Mouse (Mus musculus): Measurements from ENCODE around the gene Dnm1.
"Not testable (repeated sequence)": the region's sequence is repeated elsewhere in the genome, so short reads cannot be mapped to it uniquely, and the experiment has no call there.

The Dnm1 gene

GRCm38 (mm10) chr2:32312318-32312964 lies 40.7 kb downstream of the Dnm1 start:
- DNase-seq (ENCODE audit: low read depth): peak; percentile 85

GRCm38 (mm10) chr2:32311443-32312317 lies 41.5 kb downstream of the Dnm1 start:
- peak; percentile 33 for DNase-seq (ENCODE audit: low read depth)

- no peak for DNase-seq (ENCODE audit: low read depth)
These were observed 42.9 kb downstream of the Dnm1 start for GRCm38 (mm10) chr2:32310096-32310845.

GRCm38 (mm10) chr2:32308870-32309568 lies 44.1 kb downstream of the Dnm1 start:
- no peak for DNase-seq (ENCODE audit: low read depth)

- DNase-seq (ENCODE audit: low read depth): peak; percentile 77
These were observed 45.0 kb downstream of the Dnm1 start for GRCm38 (mm10) chr2:32307941-32308760.

- DNase-seq (ENCODE audit: low read depth): no peak
These were observed 45.8 kb downstream of the Dnm1 start for GRCm38 (mm10) chr2:32307247-32307798.

- no peak for DNase-seq (ENCODE audit: low read depth)
These were observed 47.0 kb downstream of the Dnm1 start for GRCm38 (mm10) chr2:32306176-32306575.

- DNase-seq (ENCODE audit: low read depth): no peak
These were observed 47.5 kb downstream of the Dnm1 start for GRCm38 (mm10) chr2:32305668-32306067.

- DNase-seq (ENCODE audit: low read depth): peak; percentile 59
These were observed 48.8 kb downstream of the Dnm1 start for GRCm38 (mm10) chr2:32304145-32304832.

GRCm38 (mm10) chr2:32302952-32303351 lies 50.2 kb downstream of the Dnm1 start:
- DNase-seq (ENCODE audit: low read depth): no peak

GRCm38 (mm10) chr2:32299469-32299868 lies 53.7 kb downstream of the Dnm1 start:
- DNase-seq (ENCODE audit: low read depth): no peak

GRCm38 (mm10) chr2:32295842-32296241 lies 57.3 kb downstream of the Dnm1 start:
- not testable (repeated sequence) for DNase-seq (ENCODE audit: low read depth)

GRCm38 (mm10) chr2:32295285-32295684 lies 57.9 kb downstream of the Dnm1 start:
- DNase-seq (ENCODE audit: low read depth): no peak

GRCm38 (mm10) chr2:32294348-32294747 lies 58.8 kb downstream of the Dnm1 start:
- DNase-seq (ENCODE audit: low read depth): no peak

GRCm38 (mm10) chr2:32289578-32289977 lies 63.6 kb downstream of the Dnm1 start:
- peak; percentile 88 for DNase-seq (ENCODE audit: low read depth)

GRCm38 (mm10) chr2:32288371-32288931 lies 64.7 kb downstream of the Dnm1 start:
- DNase-seq (ENCODE audit: low read depth): peak; percentile 57

GRCm38 (mm10) chr2:32287923-32288367 lies 65.2 kb downstream of the Dnm1 start, which contains the start of gene Swi5:
Gene Swi5, minus strand, starts transcription at chr2:32288075.
- DNase-seq (ENCODE audit: low read depth): peak; percentile 100

GRCm38 (mm10) chr2:32287334-32287840 lies 65.8 kb downstream of the Dnm1 start, which contains the start of gene Golga2:
Gene Golga2, plus strand, starts transcription at chr2:32287384.
- DNase-seq (ENCODE audit: low read depth): no peak

GRCm38 (mm10) chr2:32283986-32284385 lies 69.2 kb downstream of the Dnm1 start:
- DNase-seq (ENCODE audit: low read depth): no peak
